Comparison of ENCODE assay signal across 11 mouse cellular contexts in the genomic region with DNA sequence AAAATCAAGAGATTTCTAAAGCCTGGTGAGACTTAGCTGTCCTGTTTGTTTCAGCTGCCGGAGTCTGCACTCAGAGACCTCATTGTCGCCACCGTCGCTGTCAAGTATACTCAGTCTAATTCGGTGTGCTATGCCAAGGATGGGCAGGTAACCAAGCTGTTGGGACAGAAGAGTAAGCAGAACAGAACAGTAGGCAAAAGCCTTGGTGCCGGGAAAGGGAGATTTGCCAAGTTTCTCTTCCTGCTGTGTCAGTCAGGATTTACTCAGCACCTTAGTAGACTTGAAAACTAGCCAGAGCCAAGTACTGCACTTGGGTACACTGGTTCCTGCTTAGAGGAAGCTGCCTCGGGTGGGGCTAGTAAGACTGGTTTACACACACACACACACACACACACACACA. TPM values are rescaled to one million over a fixed set of nuclear protein-coding genes. Genes with fewer than 3 reads are reported as not detected.
A peak's percentile ranks its signal among the peaks of the same experiment; 100 is the strongest.
DNase-seq lines count a peak whose midpoint lies in the region; ATAC-seq and TF ChIP-seq lines count a peak whose summit lies in the region.
"Had no signal": no experiment of that assay in that cellular context is flagged by ENCODE, and none has a peak within 500 bp of the region (broad histone marks: within the 10 kb centered on the region; RNA-seq: fewer than 3 reads in every experiment).

No protein-coding gene starts in this region.

- no peak overlapping the region for H3K9ac ChIP-seq in hindbrain, embryonic 13.5 days
- H3K9ac ChIP-seq: intestine, embryonic 15.5 days had no signal

- no peak for ATAC-seq in CD4-positive, CD25-positive, alpha-beta regulatory T cell, adult 4 months
- ATAC-seq in hindbrain, embryonic 13.5 days (ENCODE audit: low FRiP score) = no peak
- ATAC-seq: intestine, embryonic 15.5 days had no signal

- no peak for TF ChIP-seq POLR2A in brain, embryonic 14.5 days (IDR thresholded peaks at IDR 0.05; ENCODE audit: borderline replicate concordance, extremely low read depth, insufficient read depth, insufficient read length, poor library complexity, severe bottlenecking)

- TF ChIP-seq CTCF in brain, embryonic 14.5 days (IDR thresholded peaks at IDR 0.05; ENCODE audit: borderline replicate concordance, extremely low read depth, insufficient read depth, insufficient read length) = no peak

- H3K36me3 ChIP-seq in hindbrain, embryonic 13.5 days = peaks cover 76% of the 10 kb centered on the region

- H3K27me3 ChIP-seq in hindbrain, embryonic 13.5 days = no peaks in the 10 kb centered on the region
- H3K27me3 ChIP-seq: intestine, embryonic 15.5 days had no signal

- no peak overlapping the region for H3K27ac ChIP-seq in hindbrain, embryonic 13.5 days
- H3K27ac ChIP-seq: heart, adult 2 months; intestine, embryonic 15.5 days; stomach, postnatal 0 days had no signal

- 94% methylated on average over 7 of the region's 7 CpGs for WGBS in hindbrain, embryonic 13.5 days

- DNase-seq in kidney, postnatal 36 days = peak; percentile 5 to 10
- DNase-seq in kidney, adult 18-20 months = no peak
- DNase-seq in brain, embryonic 14.5 days (ENCODE audit: low read depth) = peak; percentile 25
- peak; percentile 34 for DNase-seq in cerebellum, adult 8-10 months
- peak; percentile 19 for DNase-seq in lung, postnatal 10 days
- DNase-seq: heart, postnatal 36 days had no signal

- no peaks in the 10 kb centered on the region for H3K9me3 ChIP-seq in hindbrain, embryonic 13.5 days
- H3K9me3 ChIP-seq: intestine, embryonic 15.5 days had no signal

- H3K4me3 ChIP-seq in hindbrain, embryonic 13.5 days = no peak overlapping the region
- H3K4me3 ChIP-seq: heart, adult 2 months; intestine, embryonic 15.5 days had no signal

- no peaks in the 10 kb centered on the region for H3K4me1 ChIP-seq in hindbrain, embryonic 13.5 days (replicated peaks)
- H3K4me1 ChIP-seq: intestine, embryonic 15.5 days had no signal

- no peak overlapping the region for H3K4me2 ChIP-seq in hindbrain, embryonic 13.5 days
- H3K4me2 ChIP-seq: intestine, embryonic 15.5 days had no signal

RNA-seq across cellular contexts. Expression of a gene that starts 19.0 kb away (rescaled TPM):
- polyA plus RNA-seq in brain, embryonic 14.5 days (2012; rRNA removed) = 40.8 and 41.2 TPM in 2 replicates
- polyA plus RNA-seq in CD4-positive, CD25-positive, alpha-beta regulatory T cell, adult 4 months (2017; shearing (Covaris generic)) = 10 to 100 TPM; 64.3 to 78.8 TPM
- polyA plus RNA-seq in hindbrain, embryonic 13.5 days (2015; fragmentation: Nextera tagmentation; extraction: Ambion mirVana) = 31.6 and 34.2 TPM in 2 replicates
